Mouse (Mus musculus) forebrain, embryonic 11.5 days (tissue): ENCODE data around the gene Cxcl2. TPM values are rescaled to one million over a fixed set of nuclear protein-coding genes. Genes with fewer than 3 reads are reported as not detected.

Experiments used
- ATAC-seq: fragments of 200-750 bp; cut with Nextera tagmentation; replicated peaks from 2 replicates; pipeline ENCODE4 v1.8.0; 2017; ENCODE audit warnings: moderate TSS enrichment; ENCODE audit not compliant: low FRiP score
- DNase-seq: peaks from one replicate; pipeline ENCODE4 v3.0.0-alpha.2; 2017; ENCODE audit warnings: low spot score
- H3K27ac ChIP-seq: fragments of 300-500 bp; sonication (generic); 2 replicates; pipeline ENCODE4 v1.5.1; 2014; ENCODE audit warnings: low read depth, low read length
- H3K27me3 ChIP-seq: fragments of 300-500 bp; sonication (generic); 2 replicates; pipeline ENCODE4 v1.6.1; 2014; ENCODE audit warnings: mild to moderate bottlenecking, low read length, mixed read lengths; ENCODE audit not compliant: control insufficient read depth, insufficient read depth
- H3K36me3 ChIP-seq: fragments of 300-500 bp; sonication (generic); 2 replicates; pipeline ENCODE4 v1.6.1; 2014; ENCODE audit warnings: mild to moderate bottlenecking, low read length, moderate library complexity, mixed read lengths; ENCODE audit not compliant: control insufficient read depth, insufficient read depth
- H3K4me1 ChIP-seq: fragments of 300-500 bp; sonication (generic); replicated peaks from 2 replicates; pipeline ENCODE4 v1.6.1; 2014; ENCODE audit warnings: low read length, mixed read lengths; ENCODE audit not compliant: control insufficient read depth, insufficient read depth
- H3K4me2 ChIP-seq: fragments of 300-500 bp; sonication (generic); 2 replicates; pipeline ENCODE4 v1.6.1; 2014; ENCODE audit warnings: low read depth, mild to moderate bottlenecking, low read length, moderate library complexity, mixed read lengths; ENCODE audit not compliant: severe bottlenecking
- H3K4me3 ChIP-seq: fragments of 300-500 bp; sonication (generic); 2 replicates; pipeline ENCODE4 v1.5.1; 2014; ENCODE audit warnings: low read depth, low read length
- H3K9ac ChIP-seq: fragments of 300-500 bp; sonication (generic); 2 replicates; pipeline ENCODE4 v1.6.1; 2014; ENCODE audit warnings: low read length
- H3K9me3 ChIP-seq: fragments of 300-500 bp; sonication (generic); 2 replicates; pipeline ENCODE4 v1.6.1; 2016; ENCODE audit warnings: low read length, mixed read lengths; ENCODE audit not compliant: control insufficient read depth
- WGBS: fragments of 180-500 bp; shearing (Covaris S2); extraction: QIAGEN DNeasy Blood & Tissue Kit; methylation state at CpG from one replicate; pipeline ENCODE4 v1.1.7; 2014; 5-methylcytosine and 5-hydroxymethylcytosine counted together
- polyA plus RNA-seq: library from polyadenylated mRNA; unstranded; fragments of >200 nt; fragmentation: Nextera tagmentation; extraction: Ambion mirVana; gene quantifications from 2 replicates; pipeline ENCODE4 v1.2.1, GENCODE M21; 2014

The Cxcl2 gene
- polyA plus RNA-seq, 1 experiment from 2014 or later: not detected

DNA sequence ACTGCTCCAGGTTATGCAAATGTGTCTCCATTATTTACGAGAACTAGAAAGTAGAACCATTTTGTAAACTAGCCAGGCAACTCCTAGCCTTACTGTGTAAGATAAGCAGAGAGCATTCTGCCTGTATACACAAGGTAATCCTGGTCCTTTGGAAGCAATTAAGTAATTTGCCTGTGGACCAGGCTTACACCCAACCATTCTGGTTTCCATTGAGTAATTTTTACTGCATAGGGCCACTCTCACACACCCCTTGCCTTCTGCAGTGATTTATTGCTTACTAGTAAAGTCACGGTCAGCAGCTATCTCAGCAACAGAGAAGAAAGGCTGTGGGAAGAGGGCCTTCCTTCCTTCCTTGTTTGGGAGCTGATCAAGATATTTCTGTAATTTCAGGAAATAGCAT is 33.0 kb downstream of the Cxcl2 start:
- H3K27me3 ChIP-seq: no peaks in the 10 kb centered on the region
- no peak overlapping the region for H3K4me3 ChIP-seq
- 0 out of 2 replicates have a peak, but pooled peaks cover 3% of the 10 kb centered on the region for H3K4me1 ChIP-seq
- ATAC-seq: no peak
- WGBS: 91% methylated on average over 2 of the region's 2 CpGs
- no peak overlapping the region for H3K27ac ChIP-seq
- no peaks in the 10 kb centered on the region; the same call in 1 of the 2 replicates for H3K36me3 ChIP-seq
- no peak overlapping the region for H3K9ac ChIP-seq
- no peak overlapping the region for H3K4me2 ChIP-seq
- DNase-seq: no peak
- H3K9me3 ChIP-seq: no peaks in the 10 kb centered on the region

DNA sequence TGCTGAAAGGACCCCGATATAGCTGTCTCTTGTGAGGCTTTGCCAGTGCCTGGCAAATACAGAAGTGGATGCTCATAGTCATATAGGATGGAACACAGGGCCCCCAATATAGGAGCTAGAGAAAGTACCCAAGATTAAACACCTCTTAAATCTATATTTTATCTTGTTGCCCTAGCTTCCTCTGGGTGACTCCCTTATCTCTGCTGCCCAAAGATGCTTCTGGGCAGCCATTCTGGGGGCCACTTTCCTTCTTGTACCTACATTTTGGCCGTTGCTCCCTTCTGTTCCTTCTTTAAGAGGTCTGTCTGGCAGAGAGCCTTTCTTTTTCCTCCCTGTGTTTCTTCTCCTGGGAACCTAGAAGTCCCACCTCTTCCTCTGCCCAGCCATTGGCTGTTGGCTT is 41.8 kb downstream of the Cxcl2 start:
- H3K4me1 ChIP-seq: no peaks in the 10 kb centered on the region
- H3K4me2 ChIP-seq: no peak overlapping the region
- no peak overlapping the region for H3K9ac ChIP-seq
- no peaks in the 10 kb centered on the region for H3K36me3 ChIP-seq
- H3K4me3 ChIP-seq: no peak overlapping the region
- WGBS: 96% methylated on average over 2 of the region's 2 CpGs
- ATAC-seq (no peak), DNase-seq (no peak)
- H3K27me3 ChIP-seq: no peaks in the 10 kb centered on the region
- no peak overlapping the region for H3K27ac ChIP-seq
- no peaks in the 10 kb centered on the region for H3K9me3 ChIP-seq

DNA sequence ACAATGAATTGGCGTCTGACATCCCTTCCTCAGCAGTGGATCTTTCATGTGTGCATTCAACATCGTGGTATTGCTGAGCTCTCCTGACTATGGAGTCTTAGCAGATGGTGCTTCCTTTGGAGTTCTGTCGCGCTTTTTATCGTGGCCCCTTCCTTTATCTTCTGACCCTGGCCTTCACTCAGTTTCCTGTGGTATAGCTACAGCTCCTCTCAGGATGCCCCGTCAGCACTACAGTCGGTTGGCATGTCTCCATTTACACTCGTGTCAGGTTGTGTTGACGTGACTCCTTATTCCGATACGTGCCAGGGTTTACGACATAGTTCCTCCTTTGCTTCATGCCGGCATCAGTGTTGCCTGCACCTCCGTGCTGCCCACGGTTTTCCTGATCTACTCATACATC is 45.8 kb downstream of the Cxcl2 start:
- no peak for ATAC-seq
- H3K36me3 ChIP-seq: no peaks in the 10 kb centered on the region
- WGBS: 93% methylated on average over 15 of the region's 15 CpGs
- no peak overlapping the region for H3K9ac ChIP-seq
- H3K27ac ChIP-seq: no peak overlapping the region
- no peak for DNase-seq
- H3K4me3 ChIP-seq: no peak overlapping the region
- no peaks in the 10 kb centered on the region for H3K4me1 ChIP-seq
- H3K9me3 ChIP-seq: no peaks in the 10 kb centered on the region
- H3K27me3 ChIP-seq: no peaks in the 10 kb centered on the region
- no peak overlapping the region for H3K4me2 ChIP-seq

DNA sequence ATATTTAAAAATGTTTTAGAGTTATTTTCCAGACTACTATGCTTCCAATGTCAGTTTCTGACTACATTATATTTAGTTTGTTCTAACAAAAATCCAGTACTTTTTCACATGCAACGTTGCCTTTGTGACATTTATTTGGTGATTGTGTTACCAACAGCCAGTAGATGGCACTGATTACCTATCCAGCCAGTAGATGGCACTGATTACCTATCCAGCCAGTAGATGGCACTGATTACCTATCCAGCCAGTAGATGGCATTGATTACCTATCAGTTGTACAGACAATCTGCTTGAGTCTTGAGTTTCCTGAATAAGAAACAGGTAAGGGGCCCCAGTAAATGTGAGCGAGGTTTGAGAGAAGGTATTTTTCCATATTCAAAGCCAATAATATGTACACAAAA is 47.8 kb downstream of the Cxcl2 start:
- WGBS: 31% methylated on average over 2 of the region's 2 CpGs
- Histone ChIP-seq H3K9ac (no peak overlapping the region), H3K4me1 (no peaks in the 10 kb centered on the region), H3K27me3 (no peaks in the 10 kb centered on the region), H3K4me2 (no peak overlapping the region), H3K9me3 (no peaks in the 10 kb centered on the region), H3K27ac (no peak overlapping the region), H3K4me3 (no peak overlapping the region), H3K36me3 (no peaks in the 10 kb centered on the region)
- peak; percentile 61; the same call in 1 of the 2 replicates for ATAC-seq
- DNase-seq: no peak

DNA sequence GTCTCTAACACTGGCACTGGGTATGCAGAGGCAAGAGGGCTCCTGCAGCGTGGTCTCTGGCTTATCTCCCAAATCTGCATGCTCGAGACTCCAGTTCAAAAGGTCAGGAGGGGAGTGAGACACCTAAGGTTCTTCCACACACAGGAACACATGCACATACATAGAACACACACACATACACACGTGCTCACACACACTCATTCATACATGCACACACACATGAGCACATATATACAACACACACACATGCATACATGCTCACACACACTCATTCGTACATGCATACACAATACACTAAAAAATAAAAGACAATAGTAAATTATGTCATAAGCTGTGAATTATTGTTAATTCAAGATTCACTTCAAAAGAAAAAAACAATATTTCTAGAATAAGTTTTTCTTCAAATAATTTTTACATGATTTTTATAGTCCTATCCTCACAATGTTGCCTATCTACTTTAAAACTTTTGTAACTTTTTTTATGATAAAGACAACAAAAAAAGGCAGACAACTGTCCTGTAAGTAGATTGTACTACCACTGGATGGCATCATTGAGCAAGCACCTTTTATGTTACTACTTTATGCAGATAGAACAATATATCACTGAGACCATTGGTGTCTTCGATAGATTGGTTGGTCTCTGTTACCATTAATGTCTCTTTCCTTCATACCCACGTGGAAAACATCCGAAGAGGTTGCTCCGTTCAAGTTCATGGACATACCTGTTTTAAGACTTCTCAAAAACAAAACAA is 49.2 kb downstream of the Cxcl2 start:
- no peak overlapping the region for H3K27ac ChIP-seq
- DNase-seq: no peak
- no peak overlapping the region for H3K9ac ChIP-seq
- no peaks in the 10 kb centered on the region for H3K9me3 ChIP-seq
- WGBS: 88% methylated on average over 8 of the region's 8 CpGs
- no peak for ATAC-seq
- no peaks in the 10 kb centered on the region for H3K36me3 ChIP-seq
- H3K4me3 ChIP-seq: no peak overlapping the region
- no peaks in the 10 kb centered on the region for H3K27me3 ChIP-seq
- no peaks in the 10 kb centered on the region for H3K4me1 ChIP-seq
- H3K4me2 ChIP-seq: no peak overlapping the region

Other genes with a start within 250 kb of the Cxcl2 start
- 0.17 TPM in 1 of 2 replicates, not detected in the other for gene Cxcl5, start 144.5 kb upstream of the Cxcl2 start, polyA plus RNA-seq
- 15.5 and 15.9 TPM in 2 replicates for gene Ppbp, start 135.4 kb upstream of the Cxcl2 start, polyA plus RNA-seq
- gene Pf4, start 131.4 kb upstream of the Cxcl2 start, polyA plus RNA-seq: 61.3 and 65.9 TPM in 2 replicates
- not detected in 2 replicates for gene Cxcl3, start 117.8 kb upstream of the Cxcl2 start, polyA plus RNA-seq
- not detected in 2 replicates for gene Cxcl15, start 109.3 kb upstream of the Cxcl2 start, polyA plus RNA-seq
- not detected in 2 replicates for gene Cxcl1, start 12.6 kb upstream of the Cxcl2 start, polyA plus RNA-seq
- 78.3 and 85.0 TPM in 2 replicates for gene Mthfd2l, start 27.2 kb downstream of the Cxcl2 start, polyA plus RNA-seq
- 0.24 and 0.33 TPM in 2 replicates for gene Epgn, start 123.6 kb downstream of the Cxcl2 start, polyA plus RNA-seq
- 0.11 TPM in 1 of 2 replicates, not detected in the other for gene Ereg, start 170.8 kb downstream of the Cxcl2 start, polyA plus RNA-seq
- 0.16 TPM in 1 of 2 replicates, not detected in the other for gene Areg, start 235.7 kb downstream of the Cxcl2 start, polyA plus RNA-seq